Mouse (Mus musculus): ENCODE data around the gene Fgfr2.

DNA sequence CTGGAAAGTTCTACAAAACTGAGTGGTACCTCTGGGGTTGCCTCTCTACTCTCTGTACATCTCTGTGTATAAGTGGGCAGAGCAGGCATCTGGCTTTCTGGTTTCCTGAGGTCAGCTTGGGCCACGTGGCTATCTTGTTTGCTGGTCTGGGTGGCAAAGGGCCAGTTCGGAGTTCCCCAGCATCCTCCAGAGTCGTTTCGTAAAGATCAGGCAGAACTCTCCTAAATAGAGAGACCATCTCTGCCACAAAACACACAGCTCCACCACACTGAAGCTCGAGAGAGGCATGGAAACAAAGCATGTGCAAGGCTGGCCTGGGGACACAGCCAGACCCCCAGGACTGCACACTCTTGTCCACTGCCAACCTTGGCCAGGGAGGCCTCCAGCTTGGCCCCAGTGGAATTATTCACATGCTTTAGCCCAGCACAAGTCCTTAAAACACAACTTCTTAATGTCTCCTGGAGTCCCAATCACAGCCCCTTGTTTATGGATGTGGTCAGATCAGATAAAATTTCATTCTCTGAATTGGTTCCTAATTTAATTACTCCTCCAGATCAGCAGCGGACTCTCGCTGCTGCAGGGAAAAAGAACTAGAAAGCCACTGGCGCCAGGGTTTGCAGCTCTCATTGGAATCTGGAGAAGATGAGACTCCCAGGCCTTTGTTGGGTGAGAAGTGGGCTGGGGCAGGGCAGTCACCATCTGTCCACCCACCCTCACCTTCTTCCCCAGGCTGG, 820.5 kb downstream of the Fgfr2 start:
- TF ChIP-seq CTCF (IDR thresholded peaks at IDR 0.05; ENCODE audit: control insufficient read depth, insufficient read depth, insufficient read length), result no peak
- TF ChIP-seq USF1 (IDR thresholded peaks at IDR 0.05; ENCODE audit: low read depth), result no peak
- TF ChIP-seq MAX (IDR thresholded peaks at IDR 0.05), result no peak
- TF ChIP-seq MYOG (IDR thresholded peaks at IDR 0.05; ENCODE audit: control insufficient read depth, extremely low read depth, insufficient read length), result no peak
- TF ChIP-seq MYOD1 (IDR thresholded peaks at IDR 0.05; ENCODE audit: control insufficient read depth, insufficient read length, low read depth), result no peak
- no peak for TF ChIP-seq FOSL1 (IDR thresholded peaks at IDR 0.05; ENCODE audit: insufficient read depth, low read length, poor library complexity, severe bottlenecking)
- no peak for TF ChIP-seq CEBPB (IDR thresholded peaks at IDR 0.05; ENCODE audit: low read depth)
